Mouse (Mus musculus): ENCODE results near the gene Kalrn.

DNA sequence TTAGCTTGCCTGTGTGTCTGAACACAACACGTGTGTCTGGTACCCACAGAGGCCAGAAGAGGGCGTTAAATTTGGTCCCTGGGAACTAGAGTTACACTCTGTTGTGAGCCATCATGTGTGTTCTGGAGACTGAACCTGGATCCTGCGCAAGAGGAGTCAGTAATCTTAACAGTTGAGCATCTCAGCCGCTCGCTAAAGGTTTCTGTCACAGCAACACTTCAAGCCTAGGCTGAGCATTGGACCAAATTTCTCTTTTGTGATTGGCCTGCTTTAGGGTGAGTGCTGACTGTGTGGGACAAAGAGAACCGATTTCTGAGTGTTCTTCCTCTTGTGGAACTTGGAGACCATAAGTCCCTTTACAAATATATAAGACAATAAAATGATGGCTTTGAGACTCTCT is 622.9 kb downstream of the Kalrn start:
- TF ChIP-seq CTCF (IDR thresholded peaks at IDR 0.05; ENCODE audit: extremely low read depth, insufficient read depth, low read length) (no peak), POLR2A (IDR thresholded peaks at IDR 0.05; ENCODE audit: extremely low read depth, insufficient read depth, low read length) (no peak)
